In the genomic region with DNA sequence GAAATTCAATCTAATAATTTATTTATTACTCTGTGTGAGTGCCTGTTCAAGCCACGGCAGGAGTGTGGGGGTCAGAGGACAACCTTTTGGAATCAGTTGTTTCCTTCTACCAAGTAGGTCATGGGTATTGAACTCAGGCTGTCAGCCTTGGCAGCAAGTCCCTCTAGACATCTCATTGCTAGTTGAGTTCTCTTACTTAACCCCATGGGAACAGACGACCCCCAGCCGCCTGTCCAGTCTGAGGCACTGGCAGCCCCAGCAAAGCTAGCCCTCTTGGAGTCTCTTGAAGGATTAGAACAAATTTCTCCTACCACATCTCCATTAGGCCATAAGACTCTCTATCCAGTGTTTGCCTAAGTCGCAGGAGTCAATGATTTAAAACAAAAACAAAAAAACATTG, we compare ENCODE assay signal across 25 mouse cellular contexts. TPM values are rescaled to one million over a fixed set of nuclear protein-coding genes. Genes with fewer than 3 reads are reported as not detected.
"Had no signal": no experiment of that assay in that cellular context is flagged by ENCODE, and none has a peak within 500 bp of the region (broad histone marks: within the 10 kb centered on the region; RNA-seq: fewer than 3 reads in every experiment).

No protein-coding gene starts in this region.

- H3K27me3 ChIP-seq: kidney, embryonic 15.5 days; limb, embryonic 13.5 days; megakaryocyte, embryonic 14.5 days; midbrain, embryonic 13.5 days; neural tube, embryonic 13.5 days had no signal

- H3K4me2 ChIP-seq: kidney, embryonic 15.5 days; limb, embryonic 13.5 days; midbrain, embryonic 13.5 days; neural tube, embryonic 13.5 days had no signal

- H3K27ac ChIP-seq: kidney, embryonic 15.5 days; left cerebral cortex, adult 2 months; limb, embryonic 13.5 days; liver, embryonic 14.5 days; midbrain, embryonic 10.5 days; midbrain, embryonic 13.5 days; neural tube, embryonic 13.5 days; stomach, postnatal 0 days had no signal

- ATAC-seq: lung, postnatal 0 days; midbrain, embryonic 13.5 days; midbrain, embryonic 16.5 days had no signal

- DNase-seq: kidney, adult 18-20 months; kidney, postnatal 10 days; kidney, postnatal 36 days; layer of hippocampus, postnatal 36 days; lung, adult 2 months; retina, postnatal 1 day; right cerebral cortex, postnatal 25 days; spleen, adult 18-20 months; thymus, adult 2 months; thymus, postnatal 14 days; thymus, postnatal 4 days had no signal

- H3K9me3 ChIP-seq: kidney, embryonic 15.5 days; limb, embryonic 13.5 days; megakaryocyte, embryonic 14.5 days; midbrain, embryonic 10.5 days; midbrain, embryonic 13.5 days; neural tube, embryonic 13.5 days had no signal

- H3K9ac ChIP-seq: kidney, embryonic 15.5 days; limb, embryonic 13.5 days; liver, embryonic 14.5 days; midbrain, embryonic 13.5 days; neural tube, embryonic 13.5 days had no signal

- H3K4me3 ChIP-seq: kidney, embryonic 15.5 days; left cerebral cortex, adult 2 months; limb, embryonic 13.5 days; megakaryocyte, embryonic 14.5 days; midbrain, embryonic 10.5 days; midbrain, embryonic 13.5 days; myocyte; neural tube, embryonic 13.5 days had no signal

RNA-seq across cellular contexts. Expression of gene Irs3, which starts 34.2 kb away (rescaled TPM):
- polyA plus RNA-seq: intestine, embryonic 14.5 days; midbrain, embryonic 13.5 days; stomach, embryonic 14.5 days had no signal
